Mouse (Mus musculus): ENCODE measurements around the gene Socs4.

Socs4 gene

GRCm38 (mm10) chr14:47341811-47342291 is 65.1 kb downstream of the Socs4 start:
- Histone ChIP-seq H3K27me3 (ENCODE audit: control insufficient read depth, insufficient read depth, low read length, poor library complexity, severe bottlenecking) (no peaks in the 10 kb centered on the region), H3K36me3 (ENCODE audit: control insufficient read depth, insufficient read depth, low read length, poor library complexity, severe bottlenecking) (no peaks in the 10 kb centered on the region)
- DNase-seq (ENCODE audit: low read depth, low spot score): no peak
